Mouse (Mus musculus) lung, adult 2 months (tissue): ENCODE data around the gene Ttc9b. TPM values are rescaled to one million over a fixed set of nuclear protein-coding genes. Genes with fewer than 3 reads are reported as not detected.
"Not testable (repeated sequence)": the region's sequence is repeated elsewhere in the genome, so short reads cannot be mapped to it uniquely, and the experiment has no call there.

ENCODE experiments used
- DNase-seq: peaks from one replicate; pipeline ENCODE4 v3.0.0; 2022
- H3K4me1 ChIP-seq: fragments of 200-500 bp; 2 replicates; pipeline ENCODE4 v1.6.1; 2011; ENCODE audit warnings: low read length; ENCODE audit not compliant: control insufficient read depth, insufficient read depth
- H3K4me3 ChIP-seq: fragments of 200-500 bp; replicated peaks from 2 replicates; pipeline ENCODE3; 2011; ENCODE audit warnings: low read depth, mild to moderate bottlenecking, control low read depth, low read length; ENCODE audit errors: extremely low read depth
- CTCF ChIP-seq: fragments of 200-500 bp; IDR thresholded peaks from 2 replicates; pipeline ENCODE4 v1.5.1; 2011; ENCODE audit warnings: mild to moderate bottlenecking, low read length, control low read depth; ENCODE audit not compliant: insufficient read depth
- POLR2A ChIP-seq: fragments of 200-500 bp; IDR thresholded peaks from 2 replicates; pipeline ENCODE4 v1.6.1; 2011; ENCODE audit warnings: low read depth, mild to moderate bottlenecking, control low read depth, low read length, borderline replicate concordance; ENCODE audit errors: extremely low read depth
- WGBS: fragments of 180-500 bp; shearing (Covaris S2); methylation state at CpG from one replicate; pipeline ENCODE4 v1.1.7; 2018; 5-methylcytosine and 5-hydroxymethylcytosine counted together
- polyA plus RNA-seq: library from polyadenylated mRNA; depleted of rRNA; stranded (reverse); fragments of >200 nt; gene quantifications from 2 replicates; pipeline ENCODE4 v1.2.3, GENCODE M21; 2012

The Ttc9b gene
- polyA plus RNA-seq, 1 experiment, result not detected

DNA sequence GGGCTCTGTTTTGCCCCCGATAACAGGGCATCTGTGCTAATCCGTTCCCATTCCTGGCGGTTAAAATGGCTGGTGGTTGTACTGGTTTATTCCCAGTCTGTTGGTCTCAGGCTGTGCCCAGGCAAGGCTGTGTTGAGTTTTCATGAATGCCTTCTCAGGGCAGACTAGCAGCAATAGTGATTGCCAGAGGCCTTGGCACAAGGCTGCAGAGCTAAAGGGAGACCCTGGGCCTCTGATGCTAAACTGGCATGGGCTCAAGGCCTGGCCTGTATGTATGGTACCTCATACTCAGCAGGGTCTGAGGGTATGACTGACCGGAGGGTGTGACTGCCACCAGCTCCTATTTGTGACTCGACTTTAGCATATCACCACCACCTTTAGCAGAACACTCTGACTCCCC, 42.8 kb upstream of the Ttc9b start:
- Histone ChIP-seq H3K4me1 (peaks cover 29% of the 10 kb centered on the region), H3K4me3 (no peak overlapping the region)
- no peak for DNase-seq
- no peak for TF ChIP-seq POLR2A
- TF ChIP-seq CTCF, result no peak
- 92% methylated on average over 5 of the region's 5 CpGs for WGBS

GRCm38 (mm10) chr7:27612940-27613339, 40.8 kb upstream of the Ttc9b start:
- 63% methylated on average over 4 of the region's 4 CpGs for WGBS
- no peak overlapping the region for H3K4me3 ChIP-seq
- peaks cover 11% of the 10 kb centered on the region for H3K4me1 ChIP-seq
- no peak for TF ChIP-seq POLR2A
- no peak for TF ChIP-seq CTCF
- no peak for DNase-seq

GRCm38 (mm10) chr7:27613751-27614499, 39.8 kb upstream of the Ttc9b start:
- TF ChIP-seq CTCF, result no peak
- TF ChIP-seq POLR2A, result no peak
- H3K4me1 ChIP-seq, result peaks cover 10% of the 10 kb centered on the region
- no peak for DNase-seq
- 41% methylated on average over 8 of the region's 8 CpGs for WGBS
- no peak overlapping the region for H3K4me3 ChIP-seq

GRCm38 (mm10) chr7:27621028-27621427, 32.7 kb upstream of the Ttc9b start:
- no peak for DNase-seq
- Histone ChIP-seq H3K4me3 (no peak overlapping the region), H3K4me1 (peaks cover 8% of the 10 kb centered on the region; the same call in 1 of the 2 replicates)
- 49% methylated on average over 6 of the region's 6 CpGs for WGBS
- TF ChIP-seq CTCF, result no peak
- no peak for TF ChIP-seq POLR2A

DNA sequence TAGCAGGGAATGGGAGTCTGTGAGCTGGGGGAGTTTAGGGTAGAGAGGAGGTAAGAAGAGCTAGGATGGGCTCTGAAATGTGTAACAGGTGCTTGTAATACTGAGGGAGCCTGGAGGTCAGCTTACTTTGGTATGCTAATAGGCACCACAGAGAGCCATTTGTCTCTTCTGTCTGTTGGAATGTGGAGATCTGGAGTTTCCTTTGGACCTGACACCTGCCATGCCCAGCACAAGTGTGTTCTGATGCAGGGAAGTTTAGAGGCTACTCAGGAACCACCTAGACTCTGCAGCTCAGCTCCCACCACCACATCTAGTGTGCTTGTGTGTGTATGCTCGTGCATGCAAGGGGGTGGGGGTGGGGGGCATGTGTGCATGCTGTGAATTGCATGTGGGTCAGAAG, 31.5 kb upstream of the Ttc9b start:
- 83% methylated on average over 1 of the region's 1 CpGs for WGBS
- TF ChIP-seq POLR2A (no peak), CTCF (no peak)
- DNase-seq, result no peak
- Histone ChIP-seq H3K4me3 (no peak overlapping the region), H3K4me1 (peaks cover 8% of the 10 kb centered on the region; the same call in 1 of the 2 replicates)

- H3K4me1 ChIP-seq, result peaks cover 9% of the 10 kb centered on the region; the same call in 1 of the 2 replicates
- H3K4me3 ChIP-seq, result no peak overlapping the region
- TF ChIP-seq POLR2A (no peak), CTCF (no peak)
- DNase-seq, result no peak
These were observed 28.7 kb upstream of the Ttc9b start for GRCm38 (mm10) chr7:27624967-27625366.

DNA sequence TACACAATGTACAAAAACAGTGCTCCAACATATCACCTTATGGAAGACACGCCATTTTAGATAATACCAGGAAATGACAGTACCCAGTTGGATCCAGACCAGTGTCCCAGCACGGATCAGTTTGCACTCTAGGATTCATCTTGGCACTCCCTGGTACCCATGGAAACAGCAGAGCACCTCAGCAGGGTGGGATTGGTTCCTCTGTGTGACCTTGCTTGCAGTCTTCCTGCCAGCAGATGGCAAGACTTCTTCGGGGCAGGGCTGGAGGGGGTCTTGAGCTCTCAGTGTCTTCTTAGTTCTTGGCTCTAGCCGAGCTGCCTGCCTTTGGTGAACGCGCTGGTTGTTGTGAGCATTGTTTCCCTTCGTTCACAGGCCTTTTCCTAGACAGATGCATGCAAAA, 26.0 kb upstream of the Ttc9b start:
- 75% methylated on average over 7 of the region's 7 CpGs for WGBS
- H3K4me1 ChIP-seq, result 0 out of 2 replicates have a peak, but pooled peaks cover 2% of the 10 kb centered on the region
- DNase-seq, result no peak
- no peak overlapping the region for H3K4me3 ChIP-seq
- TF ChIP-seq POLR2A, result no peak
- no peak for TF ChIP-seq CTCF

- no peak overlapping the region for H3K4me3 ChIP-seq
- 85% methylated on average over 6 of the region's 6 CpGs for WGBS
- DNase-seq, result no peak
- 0 out of 2 replicates have a peak, but pooled peaks cover 2% of the 10 kb centered on the region for H3K4me1 ChIP-seq
- no peak for TF ChIP-seq POLR2A
- TF ChIP-seq CTCF, result no peak
These were observed 25.5 kb upstream of the Ttc9b start for GRCm38 (mm10) chr7:27628190-27628589.

DNA sequence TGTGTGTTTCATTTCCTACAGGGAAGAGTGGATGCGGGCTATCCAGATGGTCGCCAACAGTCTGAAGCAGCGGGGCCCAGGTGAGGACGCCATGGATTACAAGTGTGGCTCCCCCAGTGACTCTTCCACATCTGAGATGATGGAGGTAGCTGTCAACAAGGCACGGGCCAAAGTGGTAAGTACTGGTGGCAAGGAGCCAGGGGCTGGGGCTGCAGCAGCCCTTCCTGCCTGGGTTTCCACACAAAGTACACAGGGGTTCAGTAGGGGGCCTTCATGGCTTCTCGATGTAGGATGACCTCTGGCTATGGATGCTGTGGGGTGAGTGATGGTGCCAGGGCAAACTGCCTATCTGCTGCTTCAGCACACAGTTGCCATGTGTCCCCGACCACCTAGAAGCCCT, 24.9 kb upstream of the Ttc9b start:
- not testable (repeated sequence) for DNase-seq, H3K4me1 ChIP-seq, H3K4me3 ChIP-seq
- WGBS, result 86% methylated on average over 7 of the region's 7 CpGs

DNA sequence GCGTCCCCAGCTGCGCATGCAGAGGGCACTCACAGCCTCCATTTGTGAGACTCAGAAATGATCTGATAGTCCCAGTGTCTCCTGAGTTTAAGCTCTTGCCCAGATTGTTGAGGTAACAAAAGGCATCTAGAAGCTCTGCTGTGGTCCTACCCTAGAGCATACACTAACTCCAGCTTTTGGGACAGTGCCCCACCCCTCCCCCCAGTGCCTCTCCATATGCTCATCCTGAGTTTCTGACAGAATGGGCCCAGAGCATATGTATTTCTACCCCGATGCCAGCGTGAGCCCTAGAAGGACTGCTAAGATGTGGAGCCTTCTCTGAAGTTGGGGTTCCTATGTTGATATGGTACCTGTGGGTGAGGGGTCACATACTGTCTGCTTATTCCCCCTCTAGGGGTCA, 22.3 kb upstream of the Ttc9b start:
- H3K4me3 ChIP-seq, result no peak overlapping the region
- no peak for DNase-seq
- 0 out of 2 replicates have a peak, but pooled peaks cover 2% of the 10 kb centered on the region for H3K4me1 ChIP-seq
- 95% methylated on average over 4 of the region's 4 CpGs for WGBS
- TF ChIP-seq POLR2A (no peak), CTCF (no peak)
